Mouse (Mus musculus): ENCODE measurements around the gene Vldlr. TPM values are rescaled to one million over a fixed set of nuclear protein-coding genes. Genes with fewer than 3 reads are reported as not detected.

Vldlr gene
- polyA plus RNA-seq, 1 experiment: not detected

DNA sequence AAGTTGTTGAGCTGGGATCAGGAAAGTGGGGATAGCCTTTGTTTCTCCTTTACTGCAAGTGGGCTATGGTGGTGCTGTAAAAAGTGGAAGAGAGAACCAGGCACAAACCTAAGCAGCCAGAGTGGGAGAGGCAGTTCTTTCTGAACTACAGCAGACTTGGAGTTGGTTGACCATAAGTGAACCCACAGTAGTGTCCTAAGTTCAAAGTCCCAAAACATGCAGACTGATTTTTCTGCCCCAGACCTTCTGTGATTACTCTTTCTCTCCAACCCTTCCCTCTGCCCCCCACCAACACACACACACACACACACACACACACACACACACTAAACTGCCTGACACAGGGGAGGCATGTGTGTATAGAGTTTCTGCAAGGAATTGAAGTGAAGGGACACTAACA is 3.3 kb downstream of the Vldlr start:
- TF ChIP-seq GATA1 (IDR thresholded peaks at IDR 0.05; ENCODE audit: low read length): no peak

DNA sequence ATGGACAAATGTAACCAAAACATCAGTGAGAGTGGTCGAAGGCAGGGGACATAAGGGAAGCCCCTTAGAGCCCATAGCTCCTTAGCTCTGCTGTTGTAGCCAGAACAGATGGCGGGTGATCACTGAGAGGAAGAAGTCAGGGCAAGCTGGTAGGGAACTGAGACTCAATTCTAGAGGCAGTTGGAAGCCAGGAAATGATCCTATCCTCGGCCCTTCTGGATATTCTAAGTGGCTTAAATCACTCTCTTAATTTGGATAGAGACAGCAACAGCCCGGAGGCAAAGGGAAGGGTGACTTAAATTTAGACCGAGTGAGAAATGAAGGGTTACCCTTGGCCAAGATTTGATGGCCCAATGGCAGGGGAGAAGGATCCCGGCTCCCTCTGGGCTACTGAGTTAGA is 6.8 kb downstream of the Vldlr start:
- no peak for TF ChIP-seq GATA1 (IDR thresholded peaks at IDR 0.05; ENCODE audit: low read length)

DNA sequence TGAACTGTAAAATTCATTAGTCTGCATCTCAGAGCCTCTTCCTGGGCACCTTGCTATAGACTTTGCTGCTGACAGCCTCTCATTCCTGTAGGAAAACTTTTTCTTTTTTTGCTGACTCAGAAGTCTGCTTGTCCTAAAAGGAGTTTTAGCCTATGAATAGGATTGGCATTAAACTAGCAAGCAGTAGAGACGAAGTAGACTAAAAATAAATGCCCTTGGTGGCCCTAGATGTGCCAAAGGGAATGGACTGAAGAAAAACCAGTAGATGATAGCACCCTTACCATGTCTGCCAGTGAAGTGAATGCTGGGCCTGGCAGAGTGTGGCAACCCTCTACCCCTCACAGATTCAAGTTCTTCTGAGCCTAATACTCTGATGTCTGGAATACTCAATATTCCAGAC is 8.1 kb downstream of the Vldlr start:
- no peak for TF ChIP-seq GATA1 (IDR thresholded peaks at IDR 0.05; ENCODE audit: low read length)

DNA sequence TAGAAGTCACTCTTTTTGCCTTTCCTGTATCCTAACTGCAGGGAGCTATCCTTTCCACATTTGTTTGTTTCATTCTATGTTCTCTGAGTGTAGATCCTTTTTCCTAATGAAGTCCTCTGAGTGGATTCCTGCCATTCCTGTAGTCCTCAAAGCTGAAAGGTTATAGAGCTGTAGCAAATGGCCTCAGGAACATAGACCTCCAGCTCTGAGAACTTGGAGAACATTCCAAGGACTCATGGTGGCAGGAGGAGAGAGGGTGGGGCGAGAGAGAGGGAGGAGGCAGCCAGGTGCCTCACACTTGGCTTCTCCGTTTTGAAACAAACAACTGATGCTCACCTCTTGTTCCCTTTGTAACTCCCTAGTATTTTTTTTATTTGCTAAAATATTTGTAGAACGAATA is 10.3 kb downstream of the Vldlr start:
- no peak for TF ChIP-seq GATA1 (IDR thresholded peaks at IDR 0.05; ENCODE audit: low read length)

DNA sequence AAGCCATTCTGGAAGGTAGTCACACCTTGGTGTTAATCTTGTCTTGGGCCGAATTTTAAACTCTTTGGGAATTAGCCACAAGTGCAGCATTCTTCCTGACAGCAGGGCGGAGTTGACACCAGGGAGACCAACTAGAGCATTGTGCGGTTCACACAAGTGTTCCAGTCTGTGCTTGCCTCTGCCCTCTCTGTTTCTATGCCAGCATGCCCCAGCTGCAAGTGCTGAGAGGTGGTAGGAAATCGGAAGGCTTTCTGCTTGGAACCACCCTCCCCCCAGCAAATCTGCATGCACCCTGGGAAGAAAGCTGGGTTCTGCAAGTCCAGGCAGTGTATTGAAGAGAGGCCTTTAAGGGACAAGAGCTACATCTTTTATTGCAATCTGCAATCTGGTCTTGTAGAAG is 10.8 kb downstream of the Vldlr start:
- no peak for TF ChIP-seq GATA1 (IDR thresholded peaks at IDR 0.05; ENCODE audit: low read length)

DNA sequence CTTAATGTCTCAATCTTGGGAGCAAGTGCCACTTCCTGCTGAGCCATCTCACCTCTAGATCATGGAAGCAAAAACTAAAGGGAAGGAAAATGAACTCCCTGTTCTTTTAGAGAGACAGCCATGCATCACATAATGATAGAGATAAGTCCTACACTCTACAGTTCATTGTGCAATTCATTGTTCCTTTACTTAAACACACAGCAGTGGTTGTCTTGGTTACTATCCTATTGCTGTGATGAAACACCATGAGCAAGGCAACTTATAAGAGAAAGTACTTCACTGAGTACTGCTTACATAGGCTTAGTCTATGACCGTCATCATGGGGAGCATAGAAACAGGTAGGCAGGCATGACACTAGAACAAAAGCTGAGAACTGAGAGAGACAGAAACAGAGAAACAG is 12.0 kb downstream of the Vldlr start:
- no peak for TF ChIP-seq GATA1 (IDR thresholded peaks at IDR 0.05; ENCODE audit: low read length)

DNA sequence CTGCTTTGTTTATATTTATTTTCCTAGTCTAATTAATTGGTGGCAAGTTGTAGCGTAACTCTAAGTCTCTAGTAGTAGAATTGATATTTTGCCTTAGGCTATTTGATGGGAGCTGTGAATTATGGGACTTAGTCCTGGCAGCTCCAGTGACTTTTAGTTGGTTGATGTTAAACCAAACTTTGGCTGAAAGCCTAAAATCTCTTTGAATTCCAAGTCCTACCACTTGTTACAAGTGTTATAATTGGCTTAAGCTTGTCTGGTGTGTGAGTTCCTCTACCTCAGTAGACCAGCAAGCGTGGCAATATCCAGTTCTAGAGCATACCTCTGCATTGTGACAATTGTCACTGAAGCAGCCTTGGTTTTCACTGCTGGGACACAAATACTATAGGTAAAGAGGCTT is 17.1 kb downstream of the Vldlr start:
- no peak for TF ChIP-seq GATA1 (IDR thresholded peaks at IDR 0.05; ENCODE audit: low read length)

DNA sequence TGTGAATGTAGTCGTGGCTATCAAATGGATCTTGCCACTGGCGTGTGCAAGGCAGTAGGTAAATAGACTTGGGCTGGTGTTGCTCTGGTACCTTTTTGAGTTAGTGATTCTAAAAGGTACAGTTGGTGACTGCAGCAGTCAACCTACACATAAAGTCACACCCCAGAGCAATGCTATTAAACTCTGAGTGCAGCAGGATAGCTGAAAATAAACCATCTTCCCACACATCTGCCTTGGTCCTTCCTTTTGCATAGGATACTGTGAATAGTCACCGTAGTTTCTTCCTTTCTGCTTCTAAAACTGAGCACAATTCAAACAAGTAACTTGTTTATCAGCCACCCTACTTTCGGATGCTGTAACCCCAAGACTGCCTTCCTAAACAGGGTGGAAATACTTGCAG is 23.6 kb downstream of the Vldlr start:
- no peak for TF ChIP-seq GATA1 (IDR thresholded peaks at IDR 0.05; ENCODE audit: low read length)

DNA sequence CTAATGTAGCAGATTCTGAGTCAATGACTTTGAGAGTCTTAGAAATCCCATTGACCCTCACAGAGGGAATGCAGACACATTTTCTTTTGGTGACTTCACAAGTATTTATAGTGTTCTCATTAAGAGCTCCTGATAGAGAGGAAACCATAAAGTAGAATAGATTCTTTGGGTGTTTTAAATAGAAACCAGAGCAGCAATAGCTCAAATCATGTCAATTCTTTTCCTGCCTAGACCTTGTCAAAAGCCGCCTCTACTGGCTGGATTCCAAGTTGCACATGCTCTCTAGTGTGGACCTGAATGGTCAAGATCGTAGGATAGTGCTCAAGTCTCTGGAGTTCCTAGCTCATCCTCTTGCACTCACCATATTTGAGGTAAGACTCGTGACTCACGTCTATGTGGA is 27.2 kb downstream of the Vldlr start:
- no peak for TF ChIP-seq GATA1 (IDR thresholded peaks at IDR 0.05; ENCODE audit: low read length)

DNA sequence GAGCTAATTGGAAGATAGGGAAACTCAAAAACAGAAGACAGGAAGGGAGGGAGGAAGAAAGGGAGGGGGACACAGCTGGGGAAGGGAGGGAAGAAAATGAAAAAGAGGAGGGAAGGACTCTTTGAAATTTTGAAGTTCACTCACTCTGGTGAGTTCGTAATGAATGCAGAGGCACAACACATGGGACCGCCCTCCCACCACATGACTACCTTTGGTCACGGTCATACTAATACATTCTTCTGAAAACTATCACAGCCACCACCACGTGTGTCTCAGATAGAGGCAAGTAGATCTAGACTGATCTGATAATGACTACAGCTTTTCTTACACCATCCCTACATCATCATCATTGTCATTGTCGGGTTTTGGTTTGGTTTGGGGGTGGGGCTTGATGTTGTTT is 38.5 kb downstream of the Vldlr start:
- no peak for TF ChIP-seq GATA1 (IDR thresholded peaks at IDR 0.05; ENCODE audit: low read length)

DNA sequence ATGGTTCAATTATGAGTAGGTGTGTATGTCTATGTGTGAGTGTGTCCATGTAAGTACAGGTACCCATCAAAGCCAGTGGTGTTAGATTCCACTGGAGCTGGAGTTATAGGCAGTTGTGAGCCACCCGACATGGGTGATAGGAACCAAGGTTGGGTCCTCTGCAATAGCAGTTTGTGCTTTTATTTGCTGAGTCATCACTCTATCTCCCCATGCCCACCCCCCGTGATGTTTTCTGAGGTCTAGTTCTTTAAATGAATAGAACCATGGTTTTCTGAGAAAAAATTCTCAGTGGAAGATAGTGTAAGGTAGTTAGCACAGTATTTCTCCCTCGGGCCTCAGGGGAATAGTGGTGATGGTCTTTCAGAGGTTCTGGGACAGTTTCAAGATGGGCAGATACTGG is 39.4 kb downstream of the Vldlr start:
- TF ChIP-seq GATA1 (IDR thresholded peaks at IDR 0.05; ENCODE audit: low read length): no peak

DNA sequence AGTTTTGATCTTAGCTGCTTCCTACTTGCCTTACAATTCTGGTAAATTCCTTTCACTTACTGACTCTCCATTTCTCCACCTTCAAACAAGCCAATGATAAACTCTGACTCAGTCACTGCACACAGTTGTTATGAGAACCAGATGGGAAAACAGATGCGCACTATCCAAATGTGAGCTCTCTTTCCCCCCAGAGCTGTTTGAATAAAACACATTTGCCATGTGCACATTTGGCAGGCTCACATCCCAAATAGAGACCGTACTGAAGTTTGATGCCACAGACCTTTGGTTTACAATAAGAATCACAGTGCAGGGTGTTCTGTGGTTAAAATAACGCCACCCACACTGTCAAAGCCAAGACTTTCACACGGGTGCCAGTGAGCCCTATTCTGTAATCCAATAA is 43.8 kb downstream of the Vldlr start:
- no peak for TF ChIP-seq GATA1 (IDR thresholded peaks at IDR 0.05; ENCODE audit: low read length)

DNA sequence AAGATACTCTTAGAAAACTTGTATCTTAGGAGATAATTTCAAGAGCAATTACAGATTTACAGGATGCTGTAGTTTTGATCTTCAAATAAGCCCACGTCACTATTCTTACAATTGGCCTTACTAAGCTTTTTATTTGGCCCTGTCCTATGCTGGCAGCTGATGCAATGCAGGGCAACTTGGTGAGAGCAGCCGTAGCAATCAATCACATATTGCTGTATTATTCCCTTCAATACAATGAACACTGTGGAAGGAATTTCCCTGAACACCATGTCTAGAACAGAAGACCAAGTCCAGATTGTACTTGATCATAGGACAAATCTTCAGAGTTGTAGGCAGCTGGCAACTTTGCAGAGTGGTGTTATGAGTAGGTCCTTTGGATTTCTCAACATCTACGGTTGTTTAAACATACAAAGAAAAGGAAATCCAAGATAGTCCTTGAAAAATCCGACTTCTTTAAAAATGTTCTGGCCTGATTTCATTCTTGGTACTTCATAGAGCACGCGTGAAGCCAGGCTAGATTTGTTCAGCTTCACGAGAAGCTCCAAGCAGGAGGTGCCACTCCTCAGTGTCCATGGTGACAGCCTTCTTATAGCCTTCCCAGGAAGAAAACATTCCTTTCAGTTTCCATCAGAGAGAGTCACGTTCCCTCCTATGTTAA is 44.5 kb downstream of the Vldlr start:
- no peak for TF ChIP-seq GATA1 (IDR thresholded peaks at IDR 0.05; ENCODE audit: low read length)

DNA sequence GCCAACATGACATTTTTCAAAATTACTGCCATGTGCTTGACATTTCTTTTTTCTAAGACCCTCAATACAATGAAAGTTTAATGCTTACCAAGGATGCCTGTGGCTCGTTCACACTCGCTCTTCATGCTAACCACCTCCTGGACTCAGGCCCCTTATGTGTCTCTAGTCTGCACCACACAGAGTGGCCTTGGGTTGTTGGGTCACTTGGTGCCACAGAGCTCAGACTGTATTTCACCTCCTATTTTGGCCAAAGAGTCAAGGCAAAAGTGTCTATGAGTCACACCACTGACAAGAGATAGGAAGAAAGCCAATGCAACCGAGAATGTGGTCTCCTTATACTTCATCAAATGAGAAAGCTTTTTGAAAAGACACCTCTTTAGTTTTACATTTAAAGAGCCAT is 45.9 kb downstream of the Vldlr start:
- no peak for TF ChIP-seq GATA1 (IDR thresholded peaks at IDR 0.05; ENCODE audit: low read length)

DNA sequence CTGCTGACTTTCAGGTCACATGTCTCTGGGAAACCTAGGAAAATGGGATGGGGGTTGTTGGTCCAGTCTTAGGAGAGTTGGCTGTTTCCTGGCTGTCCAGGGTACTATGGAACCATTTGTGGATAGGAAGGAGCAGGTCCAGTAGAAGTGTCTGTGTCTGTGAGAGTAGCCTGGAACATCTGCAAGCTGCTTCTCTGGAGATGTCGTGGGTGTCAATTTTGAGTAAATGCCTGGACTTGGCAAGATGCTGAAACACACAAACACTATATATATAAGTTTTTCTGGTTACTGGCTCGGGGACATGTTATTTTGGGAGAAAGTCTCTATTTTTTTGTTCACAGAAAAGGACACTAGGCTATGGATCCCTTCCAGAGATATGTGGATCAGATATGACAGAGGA is 57.1 kb downstream of the Vldlr start:
- TF ChIP-seq GATA1 (IDR thresholded peaks at IDR 0.05; ENCODE audit: low read length): no peak

DNA sequence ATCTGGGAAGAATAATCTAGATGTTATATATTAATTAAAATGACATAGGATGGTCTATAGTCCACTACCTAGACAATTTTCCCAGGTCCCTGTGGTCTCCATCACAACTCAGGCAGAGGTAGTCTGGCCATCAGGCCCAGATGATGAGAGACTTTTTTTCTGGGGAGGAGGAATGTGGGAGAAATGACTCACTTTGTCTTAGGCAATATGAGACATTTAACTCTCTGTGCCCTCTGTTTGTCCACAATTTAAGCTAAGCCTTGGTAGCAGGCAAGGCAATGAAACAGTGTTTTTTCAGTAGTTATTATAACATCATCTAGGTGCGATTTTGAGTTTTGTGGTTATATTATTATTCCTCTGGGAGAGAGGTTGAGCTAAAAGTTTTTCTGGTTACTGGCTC is 58.1 kb downstream of the Vldlr start:
- TF ChIP-seq GATA1 (IDR thresholded peaks at IDR 0.05; ENCODE audit: low read length): no peak

DNA sequence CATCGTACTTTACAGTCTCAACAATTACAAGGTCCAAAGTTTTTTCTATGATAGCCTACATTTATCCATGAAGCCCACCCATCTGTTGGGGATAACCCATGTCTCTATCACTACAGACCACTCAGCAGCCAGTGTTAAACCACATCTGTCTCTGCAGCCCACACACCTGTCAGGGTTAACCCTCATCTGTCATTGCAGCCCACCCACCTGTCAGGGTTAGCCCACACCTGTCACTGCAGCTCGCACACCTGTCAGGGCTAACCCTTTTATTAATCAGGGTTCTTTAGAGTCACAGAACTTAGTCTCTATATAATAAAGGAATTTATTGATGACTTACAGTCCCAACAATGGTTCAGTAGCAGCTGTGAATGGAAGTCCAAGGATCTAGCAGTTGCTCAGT is 62.9 kb downstream of the Vldlr start:
- TF ChIP-seq GATA1 (IDR thresholded peaks at IDR 0.05; ENCODE audit: low read length): no peak

Other genes with a start within 250 kb of the Vldlr start
- not detected in 2 replicates for gene Kcnv2, start 106.1 kb downstream of the Vldlr start, polyA plus RNA-seq (2012)
- 19.3 and 25.4 TPM in 2 replicates for gene Pum3, start 213.3 kb downstream of the Vldlr start, polyA plus RNA-seq (2012)